In the genomic region with DNA sequence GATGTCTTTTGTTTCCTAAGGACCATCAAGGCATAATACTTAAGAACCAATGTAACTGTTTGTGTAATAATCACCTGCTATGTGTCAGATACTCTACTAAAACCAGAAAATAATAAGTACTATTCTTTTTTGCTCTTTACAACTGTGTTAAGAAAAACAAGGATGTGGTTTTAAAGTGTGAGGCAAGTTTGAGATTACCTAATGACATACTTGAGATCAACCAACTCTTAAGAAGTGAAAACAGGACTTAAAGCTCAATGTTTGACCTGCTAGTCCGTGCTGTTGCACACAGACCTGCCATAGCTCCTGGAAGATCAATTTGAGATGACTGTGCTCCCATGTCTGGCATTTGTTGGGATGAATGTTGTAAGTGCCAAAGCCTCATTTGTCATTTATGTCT, we compare ENCODE assay signal across 25 mouse cellular contexts.
A peak's percentile ranks its signal among the peaks of the same experiment; 100 is the strongest.
DNase-seq lines count a peak whose midpoint lies in the region; ATAC-seq lines count a peak whose summit lies in the region.
"Had no signal": no experiment of that assay in that cellular context is flagged by ENCODE, and none has a peak within 500 bp of the region (broad histone marks: within the 10 kb centered on the region; RNA-seq: fewer than 3 reads in every experiment).

No protein-coding gene starts in this region.

- peak; percentile 41 for DNase-seq in CD4-positive, CD25-positive, alpha-beta regulatory T cell, adult 2 months (ENCODE audit: low read depth, low spot score)
- no peak for DNase-seq in layer of hippocampus, postnatal 25 days (ENCODE audit: extremely low spot score in 1 of 2, low spot score in 1 of 2)
- DNase-seq in cerebellum, adult 8-10 months: no peak
- no peak for DNase-seq in cerebellum, postnatal 4 days (ENCODE audit: low spot score in 2 of 2)
- DNase-seq: adrenal gland, adult 2 months; adrenal gland, postnatal 36 days; cerebellum, adult 2 months; cerebellum, postnatal 25 days; embryo, embryonic 11 days; gastrocnemius, postnatal 25 days; heart, adult 2 months; kidney, adult 8-10 months; kidney, postnatal 4 days; layer of hippocampus, postnatal 36 days; liver; retina, postnatal 1 day; right cerebral cortex, postnatal 14 days; thymus, postnatal 14 days had no signal

- peak; percentile 82 for ATAC-seq in activated CD4-positive, CD25-positive, alpha-beta regulatory T cell, adult 4 months
- ATAC-seq in megakaryocyte, adult 5-6 weeks (ENCODE audit: poor library complexity, severe bottlenecking): peak; percentile 88
- ATAC-seq in neutrophil, adult 5-6 weeks (ENCODE audit: extremely low read depth, insufficient number of reproducible peaks, low FRiP score, poor library complexity, severe bottlenecking): 0 out of 2 replicates have a peak, but pooled peaks have one; percentile 30
- ATAC-seq: forebrain, embryonic 14.5 days; hindbrain, embryonic 16.5 days; intestine, embryonic 16.5 days; midbrain, embryonic 16.5 days had no signal

Comparison
In these comparisons a context has a peak if more than half of its experiments do, and no peak if none do; other contexts are left out.
1. ATAC-seq: peak in every context shown above with its lines; median percentile 88 in megakaryocyte, adult 5-6 weeks; 82 in activated CD4-positive, CD25-positive, alpha-beta regulatory T cell, adult 4 months; 30 in neutrophil, adult 5-6 weeks.